Mouse (Mus musculus): Measurements from ENCODE around the gene Mfap4. TPM values are rescaled to one million over a fixed set of nuclear protein-coding genes. Genes with fewer than 3 reads are reported as not detected.

Gene Mfap4
- total RNA-seq, 2 experiments from 2014 or later, result not detected

- ATAC-seq (replicated peaks; ENCODE audit: low FRiP score, poor library complexity, severe bottlenecking), result no peak
Measured at GRCm38 (mm10) chr11:61478788-61479187, 6.4 kb upstream of the Mfap4 start.

GRCm38 (mm10) chr11:61481239-61482090 is 3.8 kb upstream of the Mfap4 start:
- ATAC-seq (replicated peaks; ENCODE audit: low FRiP score, poor library complexity, severe bottlenecking), result no peak

GRCm38 (mm10) chr11:61483226-61483845 is 1.9 kb upstream of the Mfap4 start:
- ATAC-seq (replicated peaks; ENCODE audit: low FRiP score, poor library complexity, severe bottlenecking), result no peak

- no peak for ATAC-seq (replicated peaks; ENCODE audit: low FRiP score, poor library complexity, severe bottlenecking)
Measured at GRCm38 (mm10) chr11:61484256-61484612, 997 bp upstream of the Mfap4 start.

- ATAC-seq (replicated peaks; ENCODE audit: low FRiP score, poor library complexity, severe bottlenecking), result no peak
Measured at GRCm38 (mm10) chr11:61485541-61486457, 568 bp downstream of the Mfap4 start.

GRCm38 (mm10) chr11:61486458-61487219 is 1.4 kb downstream of the Mfap4 start:
- no peak for ATAC-seq (replicated peaks; ENCODE audit: low FRiP score, poor library complexity, severe bottlenecking)

GRCm38 (mm10) chr11:61487401-61487800 is 2.2 kb downstream of the Mfap4 start:
- ATAC-seq (replicated peaks; ENCODE audit: low FRiP score, poor library complexity, severe bottlenecking), result no peak

- ATAC-seq (replicated peaks; ENCODE audit: low FRiP score, poor library complexity, severe bottlenecking), result no peak
Measured at GRCm38 (mm10) chr11:61487936-61488335, 2.7 kb downstream of the Mfap4 start.

GRCm38 (mm10) chr11:61489085-61489484 is 3.9 kb downstream of the Mfap4 start:
- ATAC-seq (replicated peaks; ENCODE audit: low FRiP score, poor library complexity, severe bottlenecking), result no peak

GRCm38 (mm10) chr11:61489874-61490273 is 4.6 kb downstream of the Mfap4 start:
- ATAC-seq (replicated peaks; ENCODE audit: low FRiP score, poor library complexity, severe bottlenecking), result no peak

GRCm38 (mm10) chr11:61490944-61491520 is 5.8 kb downstream of the Mfap4 start:
- ATAC-seq (replicated peaks; ENCODE audit: low FRiP score, poor library complexity, severe bottlenecking), result no peak

- ATAC-seq (replicated peaks; ENCODE audit: low FRiP score, poor library complexity, severe bottlenecking), result no peak
Measured at GRCm38 (mm10) chr11:61492749-61493401, 7.6 kb downstream of the Mfap4 start.

GRCm38 (mm10) chr11:61493525-61494128 is 8.4 kb downstream of the Mfap4 start:
- ATAC-seq (replicated peaks; ENCODE audit: low FRiP score, poor library complexity, severe bottlenecking), result peak; percentile 62

- peak; percentile 93 for ATAC-seq (replicated peaks; ENCODE audit: low FRiP score, poor library complexity, severe bottlenecking)
Measured at GRCm38 (mm10) chr11:61494129-61494997, 9.1 kb downstream of the Mfap4 start, which contains the start of gene Mapk7. Mapk7 (minus strand) TSS chr11:61494406.

GRCm38 (mm10) chr11:61495528-61495927 is 10.3 kb downstream of the Mfap4 start:
- ATAC-seq (replicated peaks; ENCODE audit: low FRiP score, poor library complexity, severe bottlenecking), result no peak

- no peak for ATAC-seq (replicated peaks; ENCODE audit: low FRiP score, poor library complexity, severe bottlenecking)
Measured at GRCm38 (mm10) chr11:61497490-61497889, 12.3 kb downstream of the Mfap4 start.

- ATAC-seq (replicated peaks; ENCODE audit: low FRiP score, poor library complexity, severe bottlenecking), result no peak
Measured at GRCm38 (mm10) chr11:61498736-61499504, 13.7 kb downstream of the Mfap4 start.

All from erythroblast, adult 5-6 weeks (primary cell).